Mouse (Mus musculus): ENCODE measurements around the gene Specc1. TPM values are rescaled to one million over a fixed set of nuclear protein-coding genes. Genes with fewer than 3 reads are reported as not detected.
"Not testable (repeated sequence)": the region's sequence is repeated elsewhere in the genome, so short reads cannot be mapped to it uniquely, and the experiment has no call there.

Specc1 gene
- 10 to 100 TPM in 1 of 2 experiments, 1 to 10 TPM in 1; 9.8 to 12.1 TPM for total RNA-seq (2021)
- long read RNA-seq, experiment 1, full-length matches to known transcripts: 1 of 4 reads
- long read RNA-seq, experiment 1, partial matches to known transcripts: 0 of 4 reads
- long read RNA-seq, experiment 1, other reads (novel, unspliced or antisense): 3 of 4 reads
- long read RNA-seq, experiment 2, partial matches to known transcripts: 2 of 6 reads
- long read RNA-seq, experiment 2, other reads (novel, unspliced or antisense): 3 of 6 reads

DNA sequence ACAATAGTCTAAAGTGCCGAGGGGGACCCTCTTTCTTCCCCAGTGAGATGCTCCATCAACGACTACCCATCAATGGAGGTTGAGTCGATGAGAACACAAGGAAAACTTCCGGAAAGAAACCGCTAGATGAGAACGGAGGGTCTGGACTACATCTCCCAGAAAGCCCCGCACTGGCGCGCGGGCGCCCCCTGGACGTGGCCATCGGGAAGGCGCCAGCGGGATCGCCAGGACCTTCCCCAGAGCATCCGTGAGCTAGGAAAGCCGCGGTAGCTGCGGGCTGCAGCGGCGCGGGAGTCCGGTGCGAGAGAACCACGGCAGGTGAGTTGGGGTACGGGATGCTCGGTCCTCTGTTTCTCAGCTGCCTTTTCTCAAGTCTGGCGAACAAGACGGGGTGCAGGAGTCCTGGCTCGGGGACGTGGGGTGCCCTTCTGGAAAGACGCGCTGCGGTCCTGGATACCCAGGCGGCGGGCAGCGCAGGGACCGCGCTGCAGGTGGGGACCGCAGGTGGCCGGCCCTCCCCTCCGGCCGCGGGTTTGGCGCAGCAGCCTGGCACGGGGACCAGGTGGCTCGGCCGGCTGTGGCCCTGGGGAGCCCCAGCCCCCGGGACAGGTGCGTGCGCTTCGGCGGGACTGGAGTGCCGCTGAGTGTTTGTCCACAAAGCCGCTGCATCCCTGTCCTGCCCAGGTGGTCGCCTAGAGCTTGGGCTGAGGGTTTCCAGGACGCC lies at the start of gene Specc1:
Gene Specc1 (plus strand): TSS at position 192 of the 724 bp plus-strand sequence.
- peak; percentile 90 for DNase-seq (ENCODE audit: low spot score in 2 of 2)

DNA sequence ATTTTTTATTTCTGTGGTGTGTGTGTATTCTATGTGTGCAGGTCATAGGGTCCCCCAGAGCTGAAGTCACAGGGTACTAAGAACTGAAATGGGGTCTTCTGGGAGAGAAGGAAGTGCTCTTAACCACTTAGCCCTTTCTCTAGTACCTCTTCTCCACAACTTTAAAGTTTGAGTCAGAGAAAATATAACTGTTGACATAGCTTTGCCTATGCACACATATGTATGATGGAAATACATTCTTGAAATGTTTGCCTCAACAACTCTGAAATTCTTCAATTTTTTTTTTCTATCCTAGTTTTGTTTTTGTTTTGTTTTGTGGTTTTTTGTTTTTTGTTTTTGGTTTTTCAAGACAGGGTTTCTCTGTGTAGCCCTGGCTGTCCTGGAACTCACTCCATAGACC lies 48.2 kb upstream of the Specc1 start:
- DNase-seq (ENCODE audit: low spot score in 2 of 2): no peak

DNA sequence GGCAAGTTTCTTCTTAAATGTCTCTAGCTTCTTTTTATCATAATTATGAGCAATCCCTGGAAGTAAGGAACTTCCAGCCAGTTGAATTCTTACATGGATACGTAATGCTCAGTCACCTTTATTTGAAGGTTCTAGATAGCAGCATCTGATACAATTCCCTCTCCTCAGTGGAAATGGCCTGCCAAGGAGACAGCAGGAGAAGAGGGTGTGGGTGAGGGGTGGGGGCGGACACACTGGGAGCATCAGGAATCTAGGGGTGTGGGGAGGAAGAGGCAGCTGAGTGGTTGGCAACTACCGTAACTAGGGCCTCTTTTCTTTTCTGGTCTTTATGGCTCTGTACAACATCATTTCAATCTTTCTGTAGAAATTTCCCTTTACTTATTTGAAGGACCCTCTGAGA lies 36.9 kb upstream of the Specc1 start:
- no peak for DNase-seq (ENCODE audit: low spot score in 2 of 2)

DNA sequence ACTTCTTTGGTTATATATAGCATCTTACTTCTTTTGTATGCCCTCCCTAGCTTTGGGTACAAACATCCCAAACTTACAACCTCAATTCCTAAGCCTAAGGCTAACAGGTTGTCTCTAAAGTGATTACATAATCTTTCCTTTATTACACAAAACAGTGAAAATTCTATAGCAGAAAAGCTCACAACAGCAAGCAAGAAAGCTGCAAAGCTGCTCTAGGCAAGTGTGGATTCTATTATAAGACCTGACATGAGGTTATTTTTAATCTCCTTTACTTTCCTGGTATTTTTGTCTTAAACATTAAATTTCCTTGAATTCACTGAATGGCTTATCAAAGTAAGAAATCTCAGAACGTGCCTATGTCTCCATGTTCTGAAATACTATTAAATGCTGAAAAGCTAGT lies 33.3 kb upstream of the Specc1 start:
- DNase-seq (ENCODE audit: low spot score in 2 of 2): no peak

DNA sequence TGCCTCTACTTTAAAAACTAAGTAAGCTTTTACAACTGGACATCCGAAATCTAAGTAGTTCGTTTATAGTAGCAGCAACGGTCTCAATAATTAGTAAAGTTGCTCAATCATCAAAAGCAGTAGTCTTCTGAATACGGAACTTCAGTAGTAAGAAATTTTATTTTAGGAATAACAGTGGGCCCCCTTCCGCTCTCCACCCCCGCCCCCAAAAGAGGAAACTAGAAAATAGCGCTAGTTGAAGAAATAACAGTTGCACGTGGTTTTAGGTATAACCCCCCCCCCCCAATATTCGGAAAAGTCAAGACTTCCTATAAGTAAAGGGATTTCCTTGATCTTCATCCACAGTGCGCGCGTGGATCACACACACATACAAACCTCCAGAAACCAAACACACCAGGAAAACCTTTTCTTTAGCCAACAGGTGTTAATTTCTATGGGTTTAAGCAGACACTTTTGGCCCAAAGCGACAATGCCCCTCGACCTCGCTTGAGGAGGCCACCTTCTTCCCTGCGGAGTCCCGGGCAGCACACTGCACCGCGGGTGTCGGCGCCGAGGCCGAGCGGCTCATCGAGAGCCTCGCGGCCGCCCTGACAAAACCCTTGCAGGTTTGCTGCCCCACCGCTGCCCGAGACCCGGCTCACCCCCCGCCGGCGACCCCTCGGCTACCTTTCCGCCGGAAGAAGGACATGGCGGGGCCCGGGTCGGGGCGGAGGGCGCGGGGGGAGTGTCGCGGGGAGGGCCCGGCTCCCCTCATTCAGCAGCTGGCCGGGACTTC lies 27.1 kb upstream of the Specc1 start:
- DNase-seq (ENCODE audit: low spot score in 2 of 2): no peak

DNA sequence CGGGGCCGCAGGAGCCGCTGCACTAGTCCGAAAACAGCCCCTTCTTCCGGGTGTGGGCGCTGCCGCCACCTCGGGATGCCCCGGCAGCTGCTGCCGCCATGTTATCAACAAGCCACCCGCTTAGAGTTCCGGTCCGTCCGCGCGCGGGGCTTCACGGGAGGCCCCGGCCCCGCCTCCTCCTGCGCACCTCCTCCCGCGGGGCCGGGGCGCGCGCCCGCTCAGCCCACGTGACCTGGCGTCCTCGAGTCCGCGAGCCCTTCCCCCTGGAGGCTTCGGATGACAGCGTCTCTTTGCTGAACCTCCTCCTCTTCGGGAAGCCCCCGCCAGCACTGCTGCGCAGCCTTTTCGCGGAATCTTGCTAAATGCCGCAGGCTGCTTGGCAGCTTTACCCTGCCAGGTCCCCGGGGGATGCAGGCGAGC lies 26.5 kb upstream of the Specc1 start, which contains the start of gene Akap10:
Gene Akap10 (minus strand): TSS at position 155 of the 420 bp plus-strand sequence.
- DNase-seq (ENCODE audit: low spot score in 2 of 2): peak; percentile 91 to 94

DNA sequence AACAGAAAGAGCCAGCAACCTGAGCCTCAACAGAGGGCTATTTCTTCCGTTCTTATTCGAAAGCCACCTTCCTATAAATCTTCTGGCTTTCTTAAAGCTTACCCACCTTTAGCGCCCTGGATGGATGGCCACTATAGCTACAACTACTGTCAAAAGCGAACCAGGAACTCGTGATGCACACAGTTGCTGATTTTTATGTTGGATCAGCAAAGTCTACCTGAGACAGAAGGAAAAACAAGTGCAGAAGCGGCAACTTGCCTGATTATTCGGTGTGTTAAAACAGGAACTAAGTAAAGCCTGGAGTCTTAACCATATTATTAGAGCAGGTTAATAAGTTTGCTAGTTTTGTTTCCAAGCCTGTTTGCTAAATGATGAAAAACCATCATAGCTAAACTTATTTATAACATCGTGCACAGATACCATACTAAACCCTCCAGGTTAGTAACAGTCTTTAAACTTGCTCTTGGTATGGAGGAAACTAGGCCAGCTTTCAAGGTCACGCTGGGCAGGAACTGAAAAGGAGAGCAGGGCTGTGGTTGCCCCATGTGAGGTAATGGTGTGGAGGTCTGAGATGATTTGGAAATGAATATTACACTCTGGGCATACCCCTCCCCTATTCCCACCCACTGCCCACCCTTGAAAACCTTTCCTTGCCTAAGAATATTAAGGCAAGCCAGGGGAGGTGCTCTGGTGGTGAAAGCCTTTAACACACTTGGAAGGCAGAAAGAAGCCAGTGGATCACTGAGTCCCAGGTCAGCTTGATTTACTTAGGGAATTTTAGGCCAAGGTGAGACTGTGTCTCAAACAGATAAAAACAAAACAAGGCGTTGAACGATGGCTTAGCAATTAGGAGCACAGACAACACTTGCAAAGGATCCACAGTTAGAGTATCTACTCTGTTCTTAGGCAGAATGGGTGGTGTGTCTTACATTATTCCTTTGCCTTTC lies 25.6 kb upstream of the Specc1 start:
- no peak for DNase-seq (ENCODE audit: low spot score in 2 of 2)

DNA sequence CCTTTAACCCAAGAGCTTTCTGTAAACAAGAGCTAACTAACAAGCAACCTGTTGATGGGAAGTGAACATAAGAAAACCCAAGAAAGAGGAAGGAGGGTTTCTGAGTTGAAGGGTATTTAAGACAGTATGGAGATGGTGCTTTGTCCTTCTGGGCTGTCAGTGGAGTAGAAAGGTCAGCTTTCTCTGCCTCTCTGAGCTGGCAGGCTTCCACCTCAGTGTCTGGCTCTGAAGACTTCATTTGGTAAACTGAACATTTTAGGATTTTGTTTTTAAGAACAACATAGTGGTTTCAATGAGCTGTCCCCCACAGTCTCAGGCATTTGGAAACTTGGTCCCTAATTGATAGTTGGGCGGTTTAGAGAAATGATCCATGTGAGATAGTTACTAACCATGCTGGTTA lies 18.8 kb upstream of the Specc1 start:
- no peak for DNase-seq (ENCODE audit: low spot score in 2 of 2)

DNA sequence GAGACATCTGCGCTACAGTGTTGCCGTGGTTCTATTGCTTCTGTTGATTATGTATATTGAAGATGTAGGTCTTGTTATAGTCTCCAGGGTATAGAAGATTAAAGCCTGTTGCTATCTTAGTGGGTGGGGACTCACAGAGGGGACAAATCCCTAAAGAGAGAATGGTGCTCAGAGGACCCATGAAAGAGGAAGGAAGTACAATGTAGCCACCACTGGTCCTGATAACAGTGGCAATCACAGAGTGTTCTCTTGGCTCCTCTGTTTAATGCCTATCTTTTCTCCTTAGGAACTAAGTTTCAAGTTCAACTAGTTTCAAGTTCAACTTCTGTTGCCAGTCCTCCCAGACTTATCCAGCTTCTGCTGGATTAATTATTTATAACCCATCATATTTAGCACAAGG lies 13.7 kb upstream of the Specc1 start:
- no peak for DNase-seq (ENCODE audit: low spot score in 2 of 2)

DNA sequence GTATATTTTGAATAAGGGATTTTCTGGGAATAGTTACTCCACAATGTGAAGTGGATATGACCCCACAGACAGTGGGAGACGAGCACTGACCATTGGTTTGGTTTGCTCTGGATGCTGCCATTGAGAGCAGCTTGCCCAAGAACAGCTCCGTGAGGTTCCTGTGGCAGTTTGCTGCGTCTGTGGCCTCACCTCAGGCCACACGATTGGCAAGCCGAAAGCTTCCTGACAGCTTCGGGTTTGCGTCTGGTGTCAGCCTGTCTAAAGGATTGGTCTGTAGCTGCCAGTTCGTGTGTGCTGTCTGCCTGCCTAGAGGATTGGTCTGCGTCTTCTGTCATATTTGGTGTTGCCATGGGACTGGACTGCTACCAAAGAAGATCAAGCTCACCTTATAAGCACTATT lies 12.1 kb upstream of the Specc1 start:
- DNase-seq (ENCODE audit: low spot score in 2 of 2): no peak

DNA sequence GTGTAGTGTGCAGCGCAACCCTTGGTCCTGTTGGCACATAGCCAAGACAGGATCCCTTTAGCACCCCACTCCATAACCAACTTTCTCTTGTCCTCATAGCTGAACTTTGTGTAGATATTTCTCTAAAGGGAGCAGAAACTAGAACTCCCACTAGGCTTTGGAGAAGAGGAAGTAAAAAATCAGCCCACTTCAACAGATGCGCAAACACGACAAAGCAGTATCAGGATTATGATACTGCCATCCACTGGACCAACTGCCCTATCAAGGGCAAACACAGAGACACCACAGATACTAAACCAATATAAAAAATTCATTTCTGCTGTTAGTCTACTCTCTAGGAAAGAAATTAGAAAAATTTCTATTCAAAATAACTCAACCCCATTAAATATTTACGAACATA lies 10.0 kb upstream of the Specc1 start:
- no peak for DNase-seq (ENCODE audit: low spot score in 2 of 2)

DNA sequence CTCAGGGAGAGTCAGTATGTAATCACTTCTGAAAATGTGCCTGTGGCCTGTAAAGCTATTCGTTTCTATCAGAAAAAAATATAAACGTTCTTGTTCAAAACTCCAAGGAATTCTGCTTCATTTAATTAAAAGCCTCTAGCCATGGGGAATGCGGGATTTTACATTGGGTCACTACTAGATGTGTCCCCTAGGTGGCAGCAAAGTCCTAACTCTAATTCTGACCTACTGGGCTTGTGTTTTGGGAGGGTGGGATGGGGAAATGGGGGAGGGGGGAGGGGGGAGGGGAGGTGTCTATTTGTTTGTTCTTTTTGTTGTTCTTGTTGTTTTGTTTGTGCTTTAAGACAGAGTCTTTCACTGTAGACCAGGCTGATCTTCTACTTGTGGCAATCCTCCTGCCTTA lies 7.2 kb upstream of the Specc1 start:
- DNase-seq (ENCODE audit: low spot score in 2 of 2): no peak

DNA sequence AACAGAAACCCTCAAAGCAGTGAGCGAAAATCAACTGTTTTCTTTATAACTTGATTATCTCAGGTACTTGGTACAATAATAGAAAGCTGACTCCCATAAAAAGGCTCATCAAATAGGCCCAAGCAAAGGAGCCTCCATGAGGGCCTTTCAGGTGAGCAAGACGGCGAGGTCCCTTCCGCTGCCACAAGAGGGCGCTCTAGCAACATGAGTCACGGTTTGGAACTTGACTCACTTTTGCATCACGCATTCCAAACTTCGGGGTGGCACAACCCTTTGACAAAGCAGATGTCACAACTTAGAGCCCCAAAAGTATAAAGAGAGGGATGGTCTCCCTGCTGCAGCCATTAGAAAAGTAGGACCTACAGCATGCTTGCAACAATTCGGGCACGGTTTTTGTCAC lies 5.9 kb upstream of the Specc1 start:
- DNase-seq (ENCODE audit: low spot score in 2 of 2): peak; percentile 64 to 79

DNA sequence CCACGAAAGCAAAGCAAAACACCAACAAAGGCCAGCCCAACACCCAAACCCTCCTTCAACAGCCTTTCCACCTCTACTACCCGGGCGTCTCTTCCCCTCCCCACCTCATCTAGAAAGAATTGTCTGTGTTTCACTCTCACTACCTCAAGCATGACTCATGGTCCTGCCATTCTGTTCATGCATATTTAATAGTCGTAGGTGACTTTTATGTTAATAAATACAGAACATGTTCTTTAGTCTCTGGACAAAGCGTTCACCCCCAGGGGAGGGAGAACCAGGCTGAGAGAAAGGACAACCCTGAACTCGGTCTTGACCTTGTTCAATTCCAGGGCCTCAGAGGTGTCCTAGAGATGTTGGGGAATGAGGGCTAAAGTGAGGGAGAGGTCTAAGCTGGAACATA lies 1.4 kb upstream of the Specc1 start:
- DNase-seq (ENCODE audit: low spot score in 2 of 2): no peak

DNA sequence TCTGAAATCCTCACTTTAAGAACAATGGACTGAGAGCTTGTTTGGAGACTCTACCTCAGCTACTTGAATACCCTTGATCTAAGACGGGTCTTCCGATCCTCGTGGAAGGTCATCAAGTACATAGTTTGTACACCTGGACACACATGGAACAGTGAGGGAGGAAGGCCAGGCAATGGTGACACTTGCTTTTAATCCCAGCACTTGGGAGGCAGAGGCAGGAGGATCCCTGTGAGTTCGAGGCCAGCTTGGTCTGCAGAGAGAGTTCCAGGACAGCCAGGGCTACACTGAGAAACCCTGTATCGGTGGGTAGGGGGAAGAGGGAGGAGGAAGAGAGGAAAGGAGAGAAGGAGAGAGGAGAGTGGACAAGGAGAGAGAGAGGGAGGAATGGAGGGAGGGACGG lies 612 bp upstream of the Specc1 start:
- DNase-seq (ENCODE audit: low spot score in 2 of 2): no peak

DNA sequence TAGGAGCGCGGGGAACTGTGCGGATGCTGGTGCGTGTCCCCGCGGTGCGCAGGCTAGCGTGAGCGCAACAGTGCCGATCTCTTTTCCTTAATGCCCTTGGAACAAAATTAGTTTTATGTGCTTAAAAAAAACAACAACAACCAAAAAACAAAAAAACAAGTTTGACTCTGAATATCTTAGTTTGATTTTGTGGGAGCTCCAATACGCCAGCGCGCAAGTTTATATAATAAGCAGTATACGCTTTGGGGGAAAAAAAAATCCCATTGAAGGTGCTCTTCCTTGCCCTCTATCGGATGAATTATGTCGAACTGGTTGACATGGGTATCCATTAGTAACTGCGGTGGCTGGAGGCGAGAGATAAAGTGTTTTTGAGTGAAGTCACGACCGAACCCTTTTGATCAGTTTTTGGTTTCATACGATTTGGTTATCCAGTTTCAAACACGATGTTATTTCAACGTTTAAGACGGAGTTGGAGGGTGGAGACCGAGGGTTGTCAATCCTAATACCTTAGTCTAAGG lies 792 bp downstream of the Specc1 start:
- no peak for DNase-seq (ENCODE audit: low spot score in 2 of 2)

DNA sequence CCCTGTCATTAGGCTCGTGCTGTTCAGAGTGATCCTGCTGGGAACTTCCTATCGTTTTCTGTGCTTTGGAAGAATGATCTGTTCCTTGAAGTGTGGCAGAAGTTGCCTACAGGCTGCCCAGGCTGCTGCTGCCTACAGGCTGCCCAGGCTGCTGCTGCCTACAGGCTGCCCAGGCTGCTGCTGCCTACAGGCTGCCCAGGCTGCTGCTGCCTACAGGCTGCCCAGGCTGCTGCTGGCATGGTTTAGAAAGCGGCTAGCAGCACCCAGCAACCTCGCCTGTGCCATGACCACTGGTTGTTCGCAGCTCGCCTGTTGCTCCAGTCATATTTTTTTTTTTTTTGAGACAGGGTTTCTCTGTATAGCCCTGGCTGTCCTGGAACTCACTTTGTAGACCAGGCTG lies 2.1 kb downstream of the Specc1 start:
- DNase-seq (ENCODE audit: low spot score in 2 of 2): not testable (repeated sequence)

DNA sequence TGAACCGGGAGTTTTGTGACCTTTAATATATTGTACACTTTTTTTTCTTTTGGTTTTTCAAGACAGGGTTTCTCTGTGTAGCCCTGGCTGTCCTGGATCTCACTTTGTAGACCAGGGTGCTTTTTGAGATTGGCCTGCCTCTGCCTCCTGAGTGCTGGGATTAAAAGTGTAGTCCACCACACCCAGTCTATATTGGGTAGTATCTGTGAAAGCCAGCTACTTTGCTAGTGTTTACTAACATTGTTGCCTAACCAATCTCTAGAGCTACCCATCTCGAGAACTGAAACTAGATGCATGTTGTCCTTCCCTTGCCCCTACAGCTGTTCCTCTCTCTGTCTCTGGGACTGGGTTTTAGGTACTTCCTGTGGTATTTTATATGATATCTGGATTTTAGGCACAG lies 3.5 kb downstream of the Specc1 start:
- no peak for DNase-seq (ENCODE audit: low spot score in 2 of 2)

DNA sequence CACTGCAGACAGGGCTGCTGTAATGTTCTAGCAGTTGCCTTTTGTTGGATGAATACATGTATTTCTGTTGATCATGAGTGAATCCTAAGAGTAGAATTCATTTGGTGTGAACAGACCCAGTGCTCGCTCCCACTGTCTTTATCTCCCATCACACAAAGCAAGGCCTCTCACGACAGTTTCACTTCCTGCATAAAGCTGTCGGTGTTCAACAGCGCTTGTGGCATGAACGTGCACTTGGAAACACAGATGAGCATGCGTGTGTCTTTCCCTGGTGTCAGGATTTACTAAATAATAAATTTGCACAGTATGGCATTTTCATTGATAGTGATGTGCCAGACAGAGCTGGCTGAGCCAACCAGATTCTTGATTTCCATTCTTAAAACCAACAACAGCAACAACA lies 6.1 kb downstream of the Specc1 start:
- DNase-seq (ENCODE audit: low spot score in 2 of 2): no peak

DNA sequence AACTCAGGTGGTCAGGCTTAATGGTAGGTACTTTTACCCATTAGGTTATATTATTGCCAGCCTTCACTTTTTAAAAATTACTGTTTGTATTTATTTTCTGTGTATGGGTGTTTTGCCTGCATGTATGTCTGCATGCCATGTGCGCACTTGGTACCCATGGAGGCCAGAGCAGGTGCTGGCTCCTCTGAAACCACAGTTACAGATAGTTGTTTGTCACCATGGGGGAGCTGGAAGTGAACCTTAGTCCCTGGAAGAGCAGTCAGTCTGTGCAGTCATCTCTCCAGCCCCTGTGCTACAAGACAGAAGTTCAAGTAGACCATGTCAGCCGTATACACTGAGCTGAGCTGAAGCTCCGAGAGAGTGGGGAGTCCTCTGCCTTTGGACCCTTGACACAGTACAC lies 6.6 kb downstream of the Specc1 start:
- no peak for DNase-seq (ENCODE audit: low spot score in 2 of 2)

DNA sequence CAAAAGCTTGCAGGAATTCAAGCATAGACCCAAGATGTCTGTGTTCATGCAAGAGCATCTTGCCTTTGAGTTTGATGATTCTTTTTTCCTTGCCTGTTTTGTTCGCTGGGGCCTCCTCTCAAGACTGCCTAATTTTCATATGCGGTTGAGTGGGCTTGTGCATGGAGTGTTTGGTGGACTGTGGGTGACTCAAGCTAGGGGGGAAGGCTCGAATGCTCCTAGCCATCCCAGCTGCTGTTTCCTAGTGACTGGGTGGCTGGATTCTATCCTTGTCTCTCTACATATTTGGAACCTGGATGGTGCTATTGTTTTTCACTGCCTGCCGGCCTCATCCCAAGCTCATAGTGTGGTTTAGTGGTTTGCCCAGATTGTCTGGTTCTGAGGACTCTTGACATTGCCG lies 8.0 kb downstream of the Specc1 start:
- no peak for DNase-seq (ENCODE audit: low spot score in 2 of 2)
